In the genomic region with DNA sequence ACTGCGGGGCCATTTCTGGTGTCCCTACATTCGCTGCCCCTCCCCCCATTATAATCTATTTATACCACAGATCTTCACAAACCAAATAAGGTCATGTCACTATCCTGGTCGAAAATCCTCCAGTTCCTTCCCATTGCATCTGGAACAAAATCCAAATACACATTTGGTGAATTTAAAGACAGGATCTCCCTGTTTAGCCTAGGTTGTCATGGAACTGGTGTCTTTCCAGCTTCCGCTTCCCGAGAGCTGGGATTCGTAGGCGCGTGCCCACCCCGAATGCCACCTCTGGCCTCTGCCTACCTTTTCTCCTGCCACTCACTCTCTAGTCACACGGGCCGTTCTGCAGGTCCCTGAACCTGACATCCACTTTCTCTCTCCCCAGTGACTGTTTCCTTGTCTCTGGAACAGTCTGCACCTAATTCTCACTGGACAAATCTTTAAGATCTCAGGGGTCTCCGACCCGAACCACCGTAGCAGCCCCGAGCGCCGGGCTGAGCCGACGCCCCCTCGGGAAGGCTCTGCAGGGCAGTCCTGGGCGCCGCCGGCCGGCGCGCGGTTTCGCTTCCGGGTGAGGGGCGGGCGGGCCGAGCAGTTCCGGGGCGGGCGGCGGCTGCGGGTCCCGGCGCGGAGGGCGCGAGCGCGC, we compare ENCODE assay signal across 8 mouse cellular contexts. TPM values are rescaled to one million over a fixed set of nuclear protein-coding genes. Genes with fewer than 3 reads are reported as not detected.
DNase-seq lines count a peak whose midpoint lies in the region; ATAC-seq lines count a peak whose summit lies in the region.

Mosmo (plus strand) TSS at position 618 of the 643 bp plus-strand sequence.

- H3K4me3 ChIP-seq in embryonic facial prominence, embryonic 11.5 days (ENCODE audit: low read depth, low read length), result peak within 1 kb of the TSS; percentile 91
- H3K4me3 ChIP-seq in limb, embryonic 11.5 days (ENCODE audit: low read depth, low read length), result peak within 1 kb of the TSS; percentile 87
- H3K4me3 ChIP-seq in midbrain, embryonic 13.5 days (replicated peaks), result peak within 1 kb of the TSS; percentile 92

- no peaks in the 10 kb centered on the region for H3K9me3 ChIP-seq in embryonic facial prominence, embryonic 11.5 days (replicated peaks; ENCODE audit: control insufficient read depth, low read length)
- no peaks in the 10 kb centered on the region for H3K9me3 ChIP-seq in limb, embryonic 11.5 days (ENCODE audit: control insufficient read depth, low read length)
- H3K9me3 ChIP-seq in midbrain, embryonic 13.5 days, result no peaks in the 10 kb centered on the region

- DNase-seq in urinary bladder, adult 18-20 months (ENCODE audit: low spot score in 2 of 2), result peak; percentile 43 to 65
- no peak for DNase-seq in urinary bladder, postnatal 10 days (ENCODE audit: low spot score)
- peak; percentile 84 for DNase-seq in embryonic facial prominence, embryonic 11.5 days (ENCODE audit: low spot score)
- DNase-seq in heart, adult 11 months, result peak; percentile 98
- DNase-seq in kidney, adult 11 months, result peak; percentile 59
- DNase-seq in limb, embryonic 11.5 days (ENCODE audit: low spot score), result peak; percentile 85
- DNase-seq in spleen, adult 18-20 months, result peak; percentile 54 to 67

- no peaks in the 10 kb centered on the region; the same call in 1 of the 2 replicates for H3K4me1 ChIP-seq in embryonic facial prominence, embryonic 11.5 days (ENCODE audit: control insufficient read depth, insufficient read depth, low read length)
- peaks cover 3% of the 10 kb centered on the region; the same call in 1 of the 2 replicates for H3K4me1 ChIP-seq in limb, embryonic 11.5 days (ENCODE audit: control insufficient read depth, insufficient read depth, low read length)
- peaks cover 37% of the 10 kb centered on the region for H3K4me1 ChIP-seq in midbrain, embryonic 13.5 days (replicated peaks)

- ATAC-seq in embryonic facial prominence, embryonic 11.5 days (replicated peaks; ENCODE audit: insufficient number of reproducible peaks, low FRiP score, low TSS enrichment, low read depth), result peak; percentile 95
- ATAC-seq in limb, embryonic 11.5 days (ENCODE audit: insufficient number of reproducible peaks, low FRiP score, low TSS enrichment, low read depth), result peak; percentile 90
- ATAC-seq in midbrain, embryonic 13.5 days, result peak; percentile 99

- peak within 1 kb of the TSS; percentile 67 for H3K27ac ChIP-seq in embryonic facial prominence, embryonic 11.5 days (replicated peaks; ENCODE audit: low read depth, low read length)
- H3K27ac ChIP-seq in limb, embryonic 11.5 days (replicated peaks; ENCODE audit: low read depth, low read length), result 0 out of 2 replicates have a peak within 1 kb of the TSS, but pooled peaks have one; percentile 58
- H3K27ac ChIP-seq in midbrain, embryonic 13.5 days, result peak within 1 kb of the TSS; percentile 81

- no peaks in the 10 kb centered on the region for H3K36me3 ChIP-seq in embryonic facial prominence, embryonic 11.5 days (replicated peaks; ENCODE audit: control insufficient read depth, insufficient read depth, low read depth, low read length)
- H3K36me3 ChIP-seq in limb, embryonic 11.5 days (ENCODE audit: control insufficient read depth, insufficient read depth, low read length), result no peaks in the 10 kb centered on the region
- H3K36me3 ChIP-seq in midbrain, embryonic 13.5 days, result no peaks in the 10 kb centered on the region; the same call in 1 of the 2 replicates

- peak within 1 kb of the TSS; percentile 94 for H3K9ac ChIP-seq in embryonic facial prominence, embryonic 11.5 days (replicated peaks; ENCODE audit: low read length)
- peak within 1 kb of the TSS; percentile 90 for H3K9ac ChIP-seq in limb, embryonic 11.5 days (ENCODE audit: low read length)
- H3K9ac ChIP-seq in midbrain, embryonic 13.5 days (replicated peaks), result peak within 1 kb of the TSS; percentile 94

- H3K4me2 ChIP-seq in embryonic facial prominence, embryonic 11.5 days (ENCODE audit: low read depth, low read length), result peak within 1 kb of the TSS; percentile 56
- peak within 1 kb of the TSS; percentile 78 for H3K4me2 ChIP-seq in limb, embryonic 11.5 days (ENCODE audit: low read depth, severe bottlenecking)
- H3K4me2 ChIP-seq in midbrain, embryonic 13.5 days (replicated peaks), result peak within 1 kb of the TSS; percentile 87

- under 1% methylated on average over 36 of the region's 44 CpGs for WGBS in embryonic facial prominence, embryonic 11.5 days
- WGBS in limb, embryonic 11.5 days, result 1% methylated on average over 41 of the region's 44 CpGs
- under 1% methylated on average over 30 of the region's 44 CpGs for WGBS in midbrain, embryonic 13.5 days

- no peaks in the 10 kb centered on the region for H3K27me3 ChIP-seq in embryonic facial prominence, embryonic 11.5 days (ENCODE audit: control insufficient read depth, insufficient read depth, low read length)
- no peaks in the 10 kb centered on the region for H3K27me3 ChIP-seq in limb, embryonic 11.5 days (ENCODE audit: control insufficient read depth, insufficient read depth, low read length)
- H3K27me3 ChIP-seq in midbrain, embryonic 13.5 days, result no peaks in the 10 kb centered on the region

RNA-seq across cellular contexts. Expression of gene Mosmo, which starts in this region (rescaled TPM):
- polyA plus RNA-seq in embryonic facial prominence, embryonic 11.5 days (2014; fragmentation: Nextera tagmentation; extraction: Ambion mirVana), result 14.7 and 17.8 TPM in 2 replicates
- 15.8 and 18.1 TPM in 2 replicates for polyA plus RNA-seq in limb, embryonic 11.5 days (2014; fragmentation: Nextera tagmentation; extraction: Ambion mirVana)
- 13.9 and 14.9 TPM in 2 replicates for polyA plus RNA-seq in midbrain, embryonic 13.5 days (2015; fragmentation: Nextera tagmentation; extraction: Ambion mirVana)
